Mouse (Mus musculus) testis, adult 10 weeks (tissue): ENCODE measurements around the gene Smtnl1. TPM values are rescaled to one million over a fixed set of nuclear protein-coding genes. Genes with fewer than 3 reads are reported as not detected.

Source experiments
- polyA plus RNA-seq: library from polyadenylated mRNA; stranded (reverse); fragments of 350-450 nt; fragmentation: Illumina TruSeq; extraction: RNeasy Lipid Tissue Mini Kit (QIAGEN cat#74804); gene quantifications from one replicate; pipeline ENCODE4 v1.2.3, GENCODE M21; 2014; ENCODE audit warnings: low read depth, low replicate concordance

Gene Smtnl1
- 1.1 TPM for polyA plus RNA-seq

DNA sequence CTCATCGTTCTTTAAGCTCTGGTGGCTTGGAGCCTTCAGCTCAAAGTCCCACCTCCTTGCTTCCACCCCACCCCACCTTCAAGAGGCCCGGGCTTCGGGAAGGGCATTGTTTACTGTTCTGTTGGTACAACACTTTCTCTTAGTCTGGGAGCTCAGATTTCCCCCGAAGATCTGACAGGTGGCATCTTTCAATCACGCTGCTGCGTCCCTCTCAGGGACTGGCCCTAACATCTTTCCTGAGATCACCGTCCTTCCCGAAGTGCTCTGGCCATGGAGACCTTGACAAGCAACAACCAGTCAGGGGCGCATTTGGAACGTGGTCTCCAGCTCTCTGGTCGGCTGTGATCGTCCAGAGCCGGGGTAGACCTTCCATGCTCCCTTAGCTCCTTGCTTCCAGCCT lies at the start of gene Smtnl1:
TSS of gene Smtnl1 (minus strand) at position 101 of the 400 bp plus-strand sequence.

DNA sequence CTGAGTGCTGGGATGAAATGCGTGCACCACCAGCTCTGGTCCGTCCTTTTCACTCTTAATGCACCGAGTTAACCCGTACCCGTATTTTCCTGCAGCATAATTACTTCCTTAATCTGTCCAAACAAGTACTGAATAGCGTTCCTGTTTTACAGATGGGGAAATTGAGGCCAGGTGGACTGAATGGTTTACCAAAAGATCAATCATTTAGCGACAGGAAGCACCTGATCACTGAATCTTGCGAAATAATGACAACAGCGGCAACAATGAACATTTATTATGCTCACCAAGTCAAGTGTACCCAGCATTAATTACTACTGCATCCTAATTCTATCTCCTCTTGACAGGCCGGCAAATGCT lies 16.1 kb upstream of the Smtnl1 start, which contains the start of gene Slc43a1:
TSS of gene Slc43a1 (plus strand) at position 258 of the 357 bp plus-strand sequence.

DNA sequence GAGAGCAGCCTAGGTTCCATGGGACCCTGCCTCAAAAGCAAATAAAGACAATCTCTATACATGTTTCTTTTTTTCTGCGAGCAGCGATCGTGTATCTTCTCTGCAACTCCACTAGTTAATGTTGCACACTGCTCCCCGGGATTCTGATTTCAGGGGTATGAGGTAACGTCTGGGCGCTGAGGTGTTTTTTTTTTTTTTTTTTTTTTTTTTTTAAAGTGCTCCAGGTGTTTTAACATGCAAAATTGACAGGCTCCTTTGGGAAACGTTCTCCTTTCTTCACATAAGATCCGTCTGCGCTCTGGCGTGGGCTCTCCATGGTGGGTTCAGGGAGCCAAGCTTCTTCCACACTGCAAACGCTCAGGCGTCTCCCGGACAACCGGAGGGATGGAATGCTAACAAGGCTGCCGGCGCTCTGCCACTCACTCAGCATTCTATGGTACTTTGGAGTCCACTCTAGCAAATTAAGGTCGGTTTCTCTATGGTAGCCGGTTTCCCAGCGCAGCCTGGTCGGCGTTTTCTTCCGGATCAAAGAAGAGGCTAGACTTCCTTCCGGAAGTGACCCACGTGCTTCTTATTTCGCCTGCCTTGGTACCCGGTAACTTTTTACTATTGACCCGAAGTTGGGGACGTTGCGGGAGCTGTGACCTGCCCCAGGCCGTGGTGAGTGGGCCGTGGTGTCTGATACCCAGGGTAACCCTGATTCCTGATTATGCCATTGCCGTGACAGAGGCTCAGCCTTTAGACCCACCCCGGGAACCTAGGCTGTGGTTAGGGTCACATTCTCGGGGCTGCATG lies 4.2 kb upstream of the Smtnl1 start, which contains the start of gene Timm10:
TSS of gene Timm10 (plus strand) at position 510 of the 795 bp plus-strand sequence.

DNA sequence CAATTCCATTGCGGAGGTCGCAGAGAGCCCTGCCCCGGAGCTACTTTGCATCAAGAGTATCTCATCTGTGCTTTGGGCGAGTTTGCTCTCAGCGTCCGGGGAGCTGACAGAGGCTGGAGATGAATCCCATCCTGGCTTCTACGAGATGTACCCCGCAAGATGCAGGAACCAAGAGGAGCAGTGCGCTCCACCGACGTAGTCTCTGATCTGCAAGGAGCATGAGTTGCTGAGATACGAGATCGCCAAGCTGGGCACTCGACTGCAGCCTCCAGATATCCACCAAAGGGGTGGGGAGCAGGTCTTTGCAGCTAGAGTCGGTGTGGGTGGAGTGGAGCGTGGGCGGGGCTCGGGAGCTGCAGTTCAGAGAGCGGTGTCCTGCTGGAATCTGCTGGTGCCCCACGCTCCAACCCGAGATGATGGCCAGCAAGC lies 23.9 kb downstream of the Smtnl1 start, which contains the start of gene Ube2l6:
TSS of gene Ube2l6 (plus strand) at position 336 of the 429 bp plus-strand sequence.

DNA sequence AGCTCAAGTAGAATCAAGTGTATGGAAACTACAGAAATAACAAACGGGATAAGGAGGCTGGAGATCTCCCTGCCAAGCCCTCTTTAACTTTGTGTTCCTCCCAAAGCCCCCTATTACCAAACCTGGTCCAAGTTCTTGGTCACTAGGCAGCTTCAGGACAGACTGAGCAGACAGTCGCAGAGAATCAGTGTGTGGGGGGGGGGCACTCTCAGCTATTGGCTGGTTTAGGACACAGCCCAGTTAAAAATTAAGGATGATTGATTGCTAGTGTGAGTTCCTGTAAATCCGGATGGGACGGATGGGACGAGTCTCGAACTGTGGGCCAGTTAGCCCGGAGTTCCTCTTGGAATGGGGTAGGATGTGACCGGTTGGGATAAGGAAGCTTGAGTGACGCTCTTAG lies 47.2 kb downstream of the Smtnl1 start, which contains the start of gene Serping1:
TSS of gene Serping1 (minus strand) at position 204 of the 400 bp plus-strand sequence.

Other genes with a start within 250 kb of the Smtnl1 start
- 79.3 TPM for gene Ctnnd1, start 171.9 kb downstream of the Smtnl1 start, polyA plus RNA-seq
- gene Btbd18, start 163.6 kb downstream of the Smtnl1 start, polyA plus RNA-seq: 4.5 TPM
- 5.3 TPM for gene Selenoh, start 151.9 kb downstream of the Smtnl1 start, polyA plus RNA-seq
- not detected for gene Gm28635, start 144.6 kb downstream of the Smtnl1 start, polyA plus RNA-seq
- 55.8 TPM for gene Med19, start 144.2 kb downstream of the Smtnl1 start, polyA plus RNA-seq
- 70.8 TPM for gene Tmx2, start 143.5 kb downstream of the Smtnl1 start, polyA plus RNA-seq
- gene Zdhhc5, start 107.5 kb downstream of the Smtnl1 start, polyA plus RNA-seq: 265 TPM
- 51.4 TPM for gene Clp1, start 95.3 kb downstream of the Smtnl1 start, polyA plus RNA-seq
- 3.0 TPM for gene Ypel4, start 88.6 kb downstream of the Smtnl1 start, polyA plus RNA-seq
- not detected for gene Gm19426, start 79.0 kb downstream of the Smtnl1 start, polyA plus RNA-seq
- gene Serping1, start 47.2 kb downstream of the Smtnl1 start, polyA plus RNA-seq: 12.6 TPM
- 2.4 TPM for gene Ube2l6, start 23.8 kb downstream of the Smtnl1 start, polyA plus RNA-seq
- 1.9 TPM for gene Timm10, start 4.3 kb upstream of the Smtnl1 start, polyA plus RNA-seq
- 0.11 TPM for gene Slc43a1, start 16.2 kb upstream of the Smtnl1 start, polyA plus RNA-seq
- not detected for gene Rtn4rl2, start 64.1 kb upstream of the Smtnl1 start, polyA plus RNA-seq
- 2.2 TPM for gene Slc43a3, start 113.9 kb upstream of the Smtnl1 start, polyA plus RNA-seq
- not detected for gene Prg2, start 157.8 kb upstream of the Smtnl1 start, polyA plus RNA-seq
- not detected for gene Prg3, start 165.6 kb upstream of the Smtnl1 start, polyA plus RNA-seq
- 103 TPM for gene Ssrp1, start 214.6 kb upstream of the Smtnl1 start, polyA plus RNA-seq
- 59.1 TPM for gene P2rx3, start 214.8 kb upstream of the Smtnl1 start, polyA plus RNA-seq
- 0.21 TPM for gene Tnks1bp1, start 225.4 kb upstream of the Smtnl1 start, polyA plus RNA-seq